Mouse (Mus musculus) cerebellum, adult 11-12 months (tissue): Measurements from ENCODE around the gene Idh1.
"Not testable (repeated sequence)": the region's sequence is repeated elsewhere in the genome, so short reads cannot be mapped to it uniquely, and the experiment has no call there.

Source experiments
- DNase-seq: peaks from one replicate; pipeline ENCODE4 v3.0.0; 2022

Gene Idh1

DNA sequence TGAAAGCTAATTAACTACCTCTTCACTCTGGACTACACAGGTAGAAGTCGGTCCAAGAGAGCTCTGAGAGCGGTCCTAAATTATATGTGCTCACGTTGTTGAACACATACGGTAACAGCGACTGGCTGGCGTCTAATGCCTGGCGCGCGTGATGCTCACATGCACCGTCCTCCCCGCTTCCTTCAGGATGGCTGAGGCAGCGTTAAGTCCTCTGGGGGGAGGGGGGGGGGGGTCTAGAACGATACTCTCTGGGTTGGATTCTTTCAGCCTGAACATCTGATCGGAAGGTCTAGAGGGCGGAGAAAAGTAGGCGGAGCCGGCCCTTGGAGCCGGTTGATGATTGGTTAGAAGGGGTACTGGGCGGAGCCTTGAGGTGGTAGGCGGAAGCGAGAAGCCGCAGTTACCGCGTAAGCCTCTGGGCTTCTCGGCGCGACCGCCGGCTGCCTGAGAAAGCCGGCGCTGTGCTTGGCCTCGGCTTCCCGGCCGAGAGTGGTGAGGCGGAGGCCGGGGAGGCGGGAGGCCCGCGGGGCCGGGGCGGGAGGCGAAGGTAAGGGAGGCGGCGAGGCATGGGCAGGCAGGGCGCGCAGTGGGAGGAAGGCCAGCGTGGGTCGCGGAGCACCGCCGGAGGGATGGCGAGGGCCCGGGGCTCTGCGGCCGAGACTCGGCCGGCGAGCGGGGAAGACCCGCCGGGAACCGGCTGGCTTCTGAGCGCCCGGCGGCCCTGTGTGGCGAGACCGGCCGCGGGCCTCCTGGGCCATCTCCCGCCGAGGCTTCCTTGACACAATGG lies at the start of gene Idh1, which contains the start of gene Pikfyve:
Gene Idh1 (minus strand): TSS at position 214 of the 787 bp plus-strand sequence.
Gene Pikfyve (plus strand): TSS at position 397 of the 787 bp plus-strand sequence.
- peak; percentile 97 for DNase-seq

DNA sequence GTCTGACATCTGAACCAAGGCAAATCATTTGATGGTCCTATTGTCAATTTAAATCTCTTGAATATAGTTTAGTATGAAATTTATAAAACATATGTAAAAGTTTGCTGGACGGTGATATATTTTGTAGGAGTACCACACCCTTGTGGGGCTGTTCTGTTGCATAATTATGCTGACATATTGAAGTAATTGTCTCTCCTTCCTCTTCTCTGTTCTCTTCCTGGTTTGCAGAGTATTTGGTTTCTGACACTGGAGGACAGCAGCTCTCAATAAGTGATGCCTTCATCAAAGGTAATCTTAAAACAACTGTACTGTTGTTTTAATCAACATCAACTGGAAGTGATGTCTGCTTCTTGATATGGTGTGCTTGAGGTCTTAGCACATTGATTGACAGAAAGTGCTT lies 44.3 kb upstream of the Idh1 start:
- no peak for DNase-seq

DNA sequence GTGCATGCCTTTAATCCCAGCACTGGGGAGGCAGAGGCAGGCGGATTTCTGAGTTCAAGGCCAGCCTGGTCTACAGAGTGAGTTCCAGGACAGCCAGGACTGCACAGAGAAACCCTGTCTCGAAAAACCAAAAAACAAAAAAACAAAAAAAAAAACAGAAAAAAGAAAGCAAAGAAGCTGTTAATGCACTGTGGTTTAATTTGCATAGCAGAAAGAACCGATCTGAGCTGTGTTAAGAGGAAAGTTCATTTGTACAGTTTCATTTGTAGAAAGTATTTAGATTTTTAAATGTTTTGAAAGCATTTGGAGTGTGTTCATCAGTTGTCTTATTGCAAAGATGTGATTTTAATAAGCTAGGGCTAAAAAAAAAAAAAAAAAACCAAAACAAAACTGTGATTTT lies 43.5 kb upstream of the Idh1 start:
- not testable (repeated sequence) for DNase-seq

DNA sequence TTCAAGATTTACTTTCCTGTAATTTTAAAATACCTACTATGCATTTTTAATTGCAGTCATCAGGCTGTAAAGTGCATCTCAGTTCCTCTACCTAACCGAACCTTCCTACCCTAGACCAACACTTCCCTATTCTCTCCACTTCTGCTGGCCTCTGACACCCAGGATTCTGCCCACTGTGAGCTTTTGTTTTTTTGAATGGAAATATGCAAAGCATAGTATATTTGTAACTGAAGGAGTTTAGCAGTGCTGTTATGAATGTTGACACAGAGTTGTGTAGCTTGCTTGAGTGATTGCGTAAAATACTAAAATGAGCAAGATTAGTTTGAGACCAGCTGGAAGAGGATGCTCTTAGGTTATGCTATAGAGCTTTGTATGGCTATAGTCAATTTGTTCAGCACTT lies 41.4 kb upstream of the Idh1 start:
- DNase-seq = no peak

DNA sequence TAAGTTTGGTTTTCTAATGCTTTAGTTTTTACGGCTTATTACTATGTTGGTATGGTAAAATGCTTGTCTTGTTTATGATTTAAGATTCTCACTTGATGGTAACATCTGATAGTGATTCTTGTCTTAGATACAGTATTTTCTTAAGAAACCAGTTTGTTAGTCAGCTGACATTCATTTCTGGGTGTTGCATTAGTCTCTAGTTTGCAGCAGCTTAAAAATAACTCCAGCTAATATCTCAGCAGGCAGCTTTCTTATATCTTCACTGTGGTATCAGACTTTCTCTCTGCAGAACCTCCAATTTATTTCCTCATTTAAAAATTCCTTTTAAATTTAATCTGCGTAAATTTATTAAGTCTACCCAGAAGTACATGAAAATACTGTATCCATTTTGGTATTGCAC lies 37.4 kb upstream of the Idh1 start:
- no peak for DNase-seq

DNA sequence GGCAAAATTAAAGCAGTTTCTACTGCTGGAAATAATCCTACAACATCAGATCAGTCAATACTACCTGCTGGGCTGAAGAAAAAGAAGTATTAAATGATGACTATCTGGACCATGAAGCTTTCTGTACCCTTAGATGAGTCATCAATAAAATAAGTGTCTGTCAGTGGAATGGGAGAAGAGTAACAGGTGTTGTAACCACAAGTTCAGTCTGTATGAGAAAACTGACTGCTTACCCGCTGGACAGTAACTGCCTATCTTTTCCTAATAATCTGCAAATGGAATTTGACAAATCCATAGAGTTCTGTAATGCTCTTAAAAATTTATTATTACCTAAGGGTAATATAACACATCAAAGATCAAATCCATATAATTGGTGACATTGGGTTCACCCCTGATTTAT lies 31.7 kb upstream of the Idh1 start:
- DNase-seq = no peak

DNA sequence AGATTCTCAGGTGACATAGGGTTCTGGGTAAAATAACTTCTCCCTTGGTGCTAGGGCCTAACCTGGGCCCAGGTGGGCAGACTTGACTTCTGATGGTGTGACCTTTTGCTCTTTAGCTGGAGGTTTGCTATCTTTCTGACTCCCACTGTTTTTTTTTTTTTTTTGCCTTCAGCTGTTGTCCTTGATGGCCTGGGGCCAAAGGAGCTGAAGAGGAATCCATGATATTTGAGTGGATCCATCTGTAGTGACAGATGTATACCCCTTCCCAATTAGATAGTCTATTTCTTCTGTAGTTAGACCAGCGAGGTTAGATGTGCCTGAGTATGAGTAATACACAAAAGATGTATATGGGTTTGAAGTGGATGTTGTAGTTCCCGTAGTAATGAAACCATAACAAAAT lies 31.3 kb upstream of the Idh1 start:
- no peak for DNase-seq

DNA sequence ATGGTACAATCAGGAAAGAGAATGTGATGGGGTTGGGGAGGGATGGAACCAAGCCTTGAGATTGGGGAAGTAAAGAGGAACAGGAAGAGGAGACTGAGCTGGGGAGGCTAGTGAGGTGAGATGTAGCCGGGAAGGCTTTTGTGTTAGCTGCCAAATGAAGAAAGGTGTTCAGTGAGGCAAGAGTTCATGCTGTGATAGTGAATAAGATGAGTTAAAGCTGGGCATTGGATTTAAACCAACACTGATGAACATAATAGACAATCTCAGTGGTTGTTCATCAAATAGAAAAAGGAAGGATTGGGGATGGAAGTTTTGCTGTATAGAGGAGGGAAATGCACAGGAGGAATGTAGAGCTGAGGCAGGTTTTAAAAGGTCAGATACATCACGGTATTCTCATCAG lies 26.9 kb upstream of the Idh1 start:
- DNase-seq = no peak

DNA sequence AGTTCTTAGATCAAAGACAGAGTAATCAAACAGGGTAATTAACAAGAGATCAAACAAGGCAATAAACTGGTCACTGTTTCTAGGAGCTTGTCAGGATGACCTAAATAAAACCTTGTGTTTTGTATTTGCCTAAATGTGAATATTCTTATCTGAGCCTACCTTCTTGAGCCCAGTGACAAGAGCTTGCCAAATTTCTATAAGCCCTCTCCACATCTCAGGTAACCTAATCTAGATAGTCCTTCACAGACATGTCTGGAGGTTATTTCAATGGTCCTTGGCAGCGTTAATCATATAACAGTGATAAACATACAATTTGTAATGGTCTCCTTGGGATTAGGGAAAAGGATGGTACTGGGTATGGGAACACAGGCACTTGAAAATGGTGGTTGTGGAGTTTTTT lies 18.0 kb upstream of the Idh1 start:
- no peak for DNase-seq

DNA sequence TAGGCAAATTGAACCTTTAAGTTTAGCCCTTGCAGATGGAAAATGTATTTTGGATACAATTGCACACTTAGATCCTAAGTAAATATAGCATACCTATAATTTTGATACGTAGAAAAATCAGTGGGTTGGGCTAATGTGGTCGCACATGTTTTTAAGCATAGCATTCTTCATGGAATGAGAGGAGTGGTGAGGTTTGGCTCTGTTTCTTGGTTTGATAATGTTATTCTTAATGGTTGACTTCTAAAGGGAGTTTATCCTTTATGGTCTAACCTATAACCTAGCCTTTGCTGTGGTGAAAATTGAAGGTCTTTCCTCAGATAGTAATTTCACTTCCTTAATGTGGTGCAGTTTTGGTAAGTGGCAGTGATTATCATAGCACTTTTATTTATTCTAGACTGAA lies 12.6 kb upstream of the Idh1 start:
- no peak for DNase-seq

DNA sequence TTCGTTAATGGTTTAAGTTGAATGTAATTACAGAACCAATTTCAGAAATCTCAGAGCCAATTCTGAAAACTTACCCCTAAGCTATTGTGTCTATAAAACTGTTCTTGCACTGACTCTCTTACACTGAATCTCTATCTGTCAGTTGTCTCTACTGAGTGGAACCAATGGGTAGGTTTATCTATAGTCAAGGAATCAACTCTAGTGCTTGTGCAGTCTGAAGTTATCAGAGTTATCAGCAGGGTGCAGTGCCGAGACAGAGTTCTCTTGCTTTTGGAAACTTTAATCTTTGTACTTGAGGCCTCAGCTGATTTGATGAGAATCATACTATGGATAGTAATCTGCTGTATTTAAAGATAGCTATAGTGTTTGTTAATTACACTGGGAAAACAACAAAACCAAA lies 12.1 kb upstream of the Idh1 start:
- no peak for DNase-seq

DNA sequence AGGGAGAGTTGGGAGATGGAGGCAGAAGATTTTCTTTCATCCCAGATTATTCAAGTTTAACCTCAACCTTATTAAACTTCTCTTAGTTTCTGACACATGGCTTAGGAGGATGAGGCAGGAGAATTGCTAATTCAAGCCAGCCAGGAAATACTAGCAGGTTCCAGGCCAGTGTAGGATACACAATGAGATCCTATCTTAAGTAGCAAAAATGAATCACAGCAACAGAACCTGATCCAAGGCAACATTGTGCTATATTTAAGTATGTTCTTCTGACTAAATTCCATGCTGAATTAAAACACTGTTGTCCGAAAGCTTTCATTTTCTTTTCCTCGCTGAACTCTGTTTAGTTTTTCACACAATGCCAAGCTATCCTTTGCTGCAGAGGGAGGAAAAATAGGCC lies 6.9 kb upstream of the Idh1 start:
- DNase-seq = no peak

DNA sequence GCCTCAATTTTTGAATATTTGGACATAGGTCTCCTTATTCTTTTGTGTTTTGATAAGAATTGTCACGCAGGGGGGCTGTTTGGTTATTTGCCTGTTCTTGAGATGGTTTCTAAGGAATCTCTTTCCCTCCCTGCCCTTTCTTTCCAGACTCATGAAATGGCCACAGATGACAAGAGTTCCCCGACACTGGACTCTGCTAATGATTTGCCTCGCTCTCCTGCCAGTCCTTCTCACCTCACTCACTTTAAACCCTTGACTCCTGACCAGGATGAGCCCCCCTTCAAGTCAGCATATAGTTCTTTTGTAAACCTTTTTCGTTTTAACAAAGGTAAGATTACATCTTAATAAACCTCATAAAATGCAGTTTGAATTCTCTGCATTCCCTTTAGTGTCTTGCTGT lies 3.9 kb upstream of the Idh1 start:
- no peak for DNase-seq

DNA sequence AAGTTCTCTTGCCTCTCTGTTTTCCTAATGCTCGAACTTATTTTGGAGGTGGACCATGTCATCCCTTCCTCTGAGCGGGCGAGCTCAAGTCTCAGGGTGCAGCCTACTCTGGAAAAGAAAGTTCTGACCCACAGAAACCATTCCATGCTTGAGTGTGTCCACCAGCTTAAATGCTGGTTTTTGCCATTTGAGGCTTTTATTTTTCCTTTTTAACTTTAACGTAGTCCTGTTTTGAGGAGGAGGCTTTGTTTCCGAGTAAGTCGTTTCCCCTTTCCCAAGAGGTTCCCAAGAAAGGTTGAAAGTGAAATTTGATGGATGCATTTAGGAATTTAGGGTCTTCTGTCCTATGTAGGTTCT lies 752 bp upstream of the Idh1 start:
- no peak for DNase-seq

DNA sequence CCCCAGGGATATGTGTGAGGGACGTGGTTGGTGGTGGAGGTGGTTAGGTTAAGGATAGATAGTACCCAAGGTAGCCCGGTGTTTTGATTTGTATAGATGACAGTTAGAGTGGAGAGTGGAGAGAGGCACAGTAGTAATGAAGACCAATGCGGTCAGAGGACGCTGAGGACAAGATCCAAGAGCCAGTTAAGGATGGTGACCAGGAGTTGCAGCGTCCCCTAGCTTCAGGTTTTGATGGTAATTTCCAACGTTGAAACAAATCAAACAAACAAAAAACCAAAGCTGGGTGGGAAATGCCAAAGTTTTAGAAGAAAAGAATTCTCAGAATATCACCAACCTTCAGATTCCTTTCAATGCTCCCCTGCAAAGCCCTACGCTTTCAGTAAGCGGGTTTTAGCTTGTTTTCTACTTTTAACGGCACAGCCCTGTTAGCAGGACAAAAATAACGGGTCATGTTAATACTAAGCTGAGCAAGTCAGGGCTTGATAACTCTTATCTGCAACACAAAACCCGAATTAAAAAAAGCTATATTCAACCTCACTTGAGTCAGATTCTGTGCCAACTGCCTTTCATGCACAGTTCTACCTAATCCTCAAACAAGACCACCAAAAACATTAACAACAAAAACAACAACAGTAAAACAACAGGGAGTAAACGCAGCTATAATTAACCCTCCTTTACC lies 635 bp downstream of the Idh1 start:
- DNase-seq = peak; percentile 18

DNA sequence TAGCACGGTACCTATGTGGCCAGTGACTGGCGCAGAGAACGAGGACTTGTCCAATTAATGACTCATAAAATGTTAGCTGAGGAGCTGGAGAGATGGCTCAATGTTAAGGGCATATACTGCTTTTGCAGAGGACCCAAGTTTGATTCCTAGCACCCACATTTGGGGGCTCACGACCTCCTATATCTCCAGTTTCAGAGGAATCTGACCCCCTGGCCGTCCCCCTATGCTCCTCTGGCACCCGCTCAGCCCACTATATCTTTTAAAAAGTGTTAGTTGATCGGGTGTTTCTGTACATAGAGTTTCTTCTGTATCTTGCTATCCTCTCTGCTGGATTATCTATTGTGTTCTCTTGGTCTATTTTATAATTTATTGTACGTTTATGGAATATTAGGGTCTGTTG lies 1.3 kb downstream of the Idh1 start:
- DNase-seq = peak; percentile 16

DNA sequence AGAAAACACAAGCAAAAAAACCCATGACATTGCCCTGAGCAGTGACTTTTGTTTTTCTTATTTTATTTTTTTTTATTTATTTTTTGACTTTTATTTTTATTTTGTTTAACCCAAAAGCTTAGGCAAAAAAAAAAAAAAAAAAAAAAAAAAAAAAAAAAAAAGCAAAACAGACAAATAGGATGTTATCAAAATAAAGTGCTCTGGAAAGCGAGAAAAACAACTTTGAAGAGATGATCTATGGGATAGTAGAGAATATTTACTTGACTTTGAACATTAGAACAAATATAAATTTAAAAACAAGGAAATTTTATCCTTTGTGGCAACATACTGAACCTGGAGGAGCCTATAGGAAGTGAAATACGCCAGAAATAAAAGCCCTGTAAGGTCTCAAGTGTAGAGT lies 2.3 kb downstream of the Idh1 start:
- DNase-seq = no peak

DNA sequence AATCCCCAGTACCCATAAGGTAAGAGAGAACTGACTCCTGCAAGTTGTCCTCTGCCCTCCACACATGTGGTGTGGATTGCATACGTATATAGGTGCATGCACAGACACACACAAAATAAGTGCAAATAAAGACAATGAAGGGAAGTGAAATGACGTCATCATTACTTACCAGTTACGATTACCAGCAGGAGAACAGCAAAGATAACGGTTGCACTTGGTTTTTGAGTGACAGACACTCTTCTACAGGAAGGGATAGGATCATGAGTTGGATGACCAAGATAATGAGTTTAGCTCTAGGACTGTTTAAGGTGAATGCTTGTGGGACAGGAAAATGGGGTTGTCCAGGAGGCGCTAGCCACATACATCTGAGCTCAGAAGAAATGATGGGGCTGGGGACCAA lies 4.8 kb downstream of the Idh1 start:
- no peak for DNase-seq

DNA sequence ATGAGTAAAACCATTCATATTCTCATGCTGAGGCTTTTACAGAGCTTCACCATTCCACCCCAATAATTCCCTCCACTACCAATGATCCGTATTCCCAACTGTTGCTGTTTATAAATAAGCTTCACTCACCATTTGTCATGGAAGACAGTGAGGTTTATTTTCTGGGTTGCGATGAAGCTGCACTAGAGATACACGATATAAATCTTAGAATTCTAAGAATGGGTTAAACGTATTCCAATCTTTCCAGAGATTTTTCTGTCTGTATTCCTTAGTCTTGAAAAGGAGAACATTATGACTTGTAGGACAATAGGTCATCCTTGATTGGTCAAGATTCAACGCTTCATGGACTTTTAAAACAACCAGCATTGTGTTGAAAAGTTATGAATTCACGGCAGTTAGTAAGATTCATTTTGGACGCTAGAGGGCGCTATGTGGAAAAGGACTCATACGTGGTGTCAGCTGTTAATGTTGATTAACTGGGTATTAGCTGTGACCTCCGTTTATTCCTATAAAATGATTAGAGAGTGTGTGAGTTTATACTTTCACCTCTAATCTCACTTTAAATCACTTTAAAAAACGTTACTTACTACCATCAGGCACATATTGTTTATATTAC lies 6.6 kb downstream of the Idh1 start:
- DNase-seq = peak; percentile 25

DNA sequence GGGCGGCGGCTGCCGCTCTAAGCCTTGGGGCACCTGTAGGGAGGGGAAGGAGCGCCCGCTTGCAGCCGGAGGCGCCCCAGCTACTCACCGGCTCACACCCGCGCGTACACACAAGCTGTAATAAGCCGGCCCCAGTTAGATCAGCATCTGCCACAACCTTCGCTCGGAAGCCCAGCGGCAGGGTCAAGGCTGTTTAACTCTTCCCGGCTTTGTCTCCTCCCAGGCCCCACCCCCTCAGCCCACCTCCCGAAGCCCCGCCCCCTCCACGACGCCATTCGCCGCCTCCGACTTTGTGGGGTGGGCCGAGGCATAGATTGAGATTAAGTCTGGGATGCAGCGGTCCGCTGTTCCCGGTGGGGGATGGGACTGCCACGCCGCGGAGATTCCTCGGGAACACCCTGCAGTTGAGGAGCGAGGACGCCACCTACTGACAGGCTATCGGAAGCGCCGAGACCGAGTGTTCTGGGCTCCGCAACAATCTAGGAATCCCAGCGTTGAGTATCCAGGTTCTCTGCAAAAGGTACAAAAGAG lies 7.3 kb downstream of the Idh1 start:
- peak; percentile 95 for DNase-seq

DNA sequence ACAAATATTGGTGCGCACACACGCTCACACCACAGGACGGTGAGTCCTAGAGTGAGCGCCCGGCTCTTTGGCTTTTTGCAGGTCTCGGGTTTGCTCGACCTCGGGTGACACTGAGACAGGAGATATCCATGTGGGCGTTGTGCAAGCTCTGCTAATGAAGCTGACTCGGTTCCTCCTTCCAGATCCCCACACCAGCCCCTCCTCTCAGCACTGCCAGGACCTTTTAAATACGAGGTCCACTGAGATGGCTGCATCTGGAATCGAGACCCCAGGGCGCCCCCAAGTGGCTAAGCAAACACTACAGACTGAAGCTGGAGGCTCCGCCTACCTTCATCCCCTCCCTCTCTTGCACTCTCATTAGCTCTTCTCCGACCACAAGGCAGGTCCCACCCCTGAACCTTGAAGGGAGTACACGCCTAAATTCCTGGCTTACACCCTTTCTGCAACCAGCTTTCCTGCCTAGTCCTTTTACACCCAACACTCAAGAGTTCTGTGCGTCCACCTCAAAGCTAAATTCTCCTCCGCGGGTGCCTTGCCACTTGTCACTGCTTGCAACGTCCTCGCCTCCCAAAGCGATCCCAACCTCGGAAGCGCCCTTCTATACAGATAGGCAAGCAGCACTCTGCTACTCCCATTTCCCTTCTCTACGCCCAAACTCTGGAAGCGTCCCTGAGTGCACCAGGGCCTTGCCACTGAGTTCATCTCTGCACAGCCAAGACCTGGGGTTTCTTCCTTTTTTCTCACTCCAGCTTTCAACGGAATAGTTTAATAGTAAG lies 8.0 kb downstream of the Idh1 start:
- peak; percentile 86 for DNase-seq

DNA sequence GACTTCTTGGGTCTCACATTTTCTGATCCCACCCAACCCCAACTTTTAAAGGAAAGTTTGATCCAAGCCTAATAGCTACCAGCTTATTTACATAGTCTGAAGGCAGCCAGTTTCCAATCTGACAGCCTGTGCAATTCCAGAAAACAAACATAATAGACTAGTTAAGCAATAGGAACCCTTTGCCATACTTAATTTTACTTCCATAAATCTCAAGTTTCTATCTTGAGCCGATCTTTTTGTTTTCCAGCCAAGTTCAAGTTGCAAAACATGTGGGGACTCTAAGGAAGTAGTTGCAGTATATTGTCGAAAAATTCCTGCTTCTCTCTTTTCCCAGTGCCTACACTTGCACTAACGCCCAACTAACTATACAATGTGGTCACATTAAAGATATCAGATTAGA lies 8.8 kb downstream of the Idh1 start:
- no peak for DNase-seq

DNA sequence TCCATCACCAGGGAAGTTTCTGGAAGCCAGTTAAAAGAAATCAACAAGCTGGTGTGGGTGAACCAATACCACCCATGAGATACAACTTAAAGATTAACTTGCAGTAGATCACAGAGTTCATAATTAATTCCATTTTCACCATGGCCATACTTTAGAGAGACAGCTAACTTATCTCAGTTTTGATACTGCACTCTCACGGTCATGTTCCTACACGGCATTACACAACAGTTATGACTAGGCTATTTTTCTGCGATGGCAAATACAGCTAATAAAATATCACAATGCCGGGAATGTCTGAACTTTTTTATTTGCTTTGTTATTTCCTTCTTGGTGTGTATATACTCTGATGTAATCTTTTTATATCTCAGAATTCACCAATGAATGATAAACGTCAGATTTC lies 9.4 kb downstream of the Idh1 start:
- DNase-seq = no peak
